Mouse (Mus musculus) fat pad, adult 2 months (tissue): ENCODE measurements around the gene Rhox4a2.
"Not testable (repeated sequence)": the region's sequence is repeated elsewhere in the genome, so short reads cannot be mapped to it uniquely, and the experiment has no call there.

ENCODE experiments used
- DNase-seq: peaks from one replicate; pipeline ENCODE4 v3.0.0-alpha.2; 2011; ENCODE audit warnings: low read depth, low spot score; ENCODE audit errors: extremely low read depth

Rhox4a2 gene

GRCm38 (mm10) chrX:37390548-37390947 lies at the start of gene Rhox4a2:
Gene Rhox4a2, plus strand, starts transcription at chrX:37390848.
- DNase-seq = not testable (repeated sequence)

- not testable (repeated sequence) for DNase-seq
Measured at GRCm38 (mm10) chrX:37379728-37380127, 10.9 kb upstream of the Rhox4a2 start, which contains the start of gene Rhox3a2. Gene Rhox3a2, plus strand, starts transcription at chrX:37380028.

GRCm38 (mm10) chrX:37411767-37412166 lies 21.1 kb downstream of the Rhox4a2 start, which contains the start of gene Rhox2b:
Gene Rhox2b, plus strand, starts transcription at chrX:37412067.
- not testable (repeated sequence) for DNase-seq

- DNase-seq = not testable (repeated sequence)
Measured at GRCm38 (mm10) chrX:37432194-37432593, 41.5 kb downstream of the Rhox4a2 start, which contains the start of gene Rhox4b. Gene Rhox4b, plus strand, starts transcription at chrX:37432494.
